Mouse (Mus musculus) heart, embryonic 16.5 days (tissue): ENCODE data around the gene Idh1. TPM values are rescaled to one million over a fixed set of nuclear protein-coding genes. Genes with fewer than 3 reads are reported as not detected.

Source experiments
- ATAC-seq: fragments of 200-750 bp; cut with Nextera tagmentation; replicated peaks from 2 replicates; pipeline ENCODE4 v1.8.0; 2017; ENCODE audit warnings: moderate number of reproducible peaks; ENCODE audit not compliant: insufficient read depth, low FRiP score; ENCODE audit errors: extremely low read depth
- H3K27ac ChIP-seq: fragments of 300-500 bp; sonication (generic); 2 replicates; pipeline ENCODE4 v1.5.1; 2014; ENCODE audit warnings: mild to moderate bottlenecking, low read length, control low read depth, moderate library complexity
- H3K27me3 ChIP-seq: fragments of 300-500 bp; sonication (generic); 2 replicates; pipeline ENCODE4 v1.6.1; 2014; ENCODE audit warnings: low read length, mixed read lengths; ENCODE audit not compliant: control insufficient read depth, insufficient read depth
- H3K36me3 ChIP-seq: fragments of 300-500 bp; sonication (generic); 2 replicates; pipeline ENCODE4 v1.6.1; 2014; ENCODE audit not compliant: control insufficient read depth, insufficient read depth
- H3K4me1 ChIP-seq: fragments of 300-500 bp; sonication (generic); 2 replicates; pipeline ENCODE4 v1.6.1; 2014; ENCODE audit warnings: low read length, mixed read lengths; ENCODE audit not compliant: control insufficient read depth, insufficient read depth
- H3K4me2 ChIP-seq: fragments of 300-500 bp; sonication (generic); 2 replicates; pipeline ENCODE4 v1.6.1; 2014; ENCODE audit warnings: low read depth, mild to moderate bottlenecking, control low read depth, low read length
- H3K4me3 ChIP-seq: fragments of 300-500 bp; sonication (generic); 2 replicates; pipeline ENCODE4 v1.5.1; 2014; ENCODE audit warnings: mild to moderate bottlenecking, control low read depth, low read length
- H3K9ac ChIP-seq: fragments of 300-500 bp; sonication (generic); 2 replicates; pipeline ENCODE4 v1.6.1; 2014; ENCODE audit warnings: low read length, control low read depth
- H3K9me3 ChIP-seq: fragments of 300-500 bp; sonication (generic); replicated peaks from 2 replicates; pipeline ENCODE4 v1.6.1; 2016; ENCODE audit warnings: low read length; ENCODE audit not compliant: control insufficient read depth
- WGBS: fragments of 180-500 bp; shearing (Covaris S2); extraction: QIAGEN DNeasy Blood & Tissue Kit; methylation state at CpG from one replicate; pipeline ENCODE4 v1.1.7; 2014; 5-methylcytosine and 5-hydroxymethylcytosine counted together
- polyA plus RNA-seq: library from polyadenylated mRNA; unstranded; fragments of >200 nt; fragmentation: Nextera tagmentation; extraction: Ambion mirVana; gene quantifications from 2 replicates; pipeline ENCODE4 v1.2.1, GENCODE M21; 2015

Idh1 gene
- polyA plus RNA-seq, 1 experiment from 2014 or later: 65.2 TPM

DNA sequence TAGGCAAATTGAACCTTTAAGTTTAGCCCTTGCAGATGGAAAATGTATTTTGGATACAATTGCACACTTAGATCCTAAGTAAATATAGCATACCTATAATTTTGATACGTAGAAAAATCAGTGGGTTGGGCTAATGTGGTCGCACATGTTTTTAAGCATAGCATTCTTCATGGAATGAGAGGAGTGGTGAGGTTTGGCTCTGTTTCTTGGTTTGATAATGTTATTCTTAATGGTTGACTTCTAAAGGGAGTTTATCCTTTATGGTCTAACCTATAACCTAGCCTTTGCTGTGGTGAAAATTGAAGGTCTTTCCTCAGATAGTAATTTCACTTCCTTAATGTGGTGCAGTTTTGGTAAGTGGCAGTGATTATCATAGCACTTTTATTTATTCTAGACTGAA is 12.6 kb upstream of the Idh1 start:
- Histone ChIP-seq H3K9ac (no peak overlapping the region), H3K36me3 (peaks cover 25% of the 10 kb centered on the region), H3K9me3 (no peaks in the 10 kb centered on the region), H3K27ac (no peak overlapping the region), H3K4me2 (no peak overlapping the region), H3K4me1 (no peaks in the 10 kb centered on the region), H3K27me3 (no peaks in the 10 kb centered on the region), H3K4me3 (no peak overlapping the region)
- 91% methylated on average over 2 of the region's 2 CpGs for whole genome bisulfite sequencing
- ATAC-seq: no peak

DNA sequence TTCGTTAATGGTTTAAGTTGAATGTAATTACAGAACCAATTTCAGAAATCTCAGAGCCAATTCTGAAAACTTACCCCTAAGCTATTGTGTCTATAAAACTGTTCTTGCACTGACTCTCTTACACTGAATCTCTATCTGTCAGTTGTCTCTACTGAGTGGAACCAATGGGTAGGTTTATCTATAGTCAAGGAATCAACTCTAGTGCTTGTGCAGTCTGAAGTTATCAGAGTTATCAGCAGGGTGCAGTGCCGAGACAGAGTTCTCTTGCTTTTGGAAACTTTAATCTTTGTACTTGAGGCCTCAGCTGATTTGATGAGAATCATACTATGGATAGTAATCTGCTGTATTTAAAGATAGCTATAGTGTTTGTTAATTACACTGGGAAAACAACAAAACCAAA is 12.1 kb upstream of the Idh1 start:
- H3K4me3 ChIP-seq: no peak overlapping the region
- H3K4me2 ChIP-seq: no peak overlapping the region
- no peak for ATAC-seq
- H3K9me3 ChIP-seq: no peaks in the 10 kb centered on the region
- H3K27ac ChIP-seq: no peak overlapping the region
- H3K27me3 ChIP-seq: no peaks in the 10 kb centered on the region
- H3K9ac ChIP-seq: no peak overlapping the region
- no peaks in the 10 kb centered on the region for H3K4me1 ChIP-seq
- H3K36me3 ChIP-seq: peaks cover 25% of the 10 kb centered on the region
- WGBS: 78% methylated on average over 2 of the region's 2 CpGs

GRCm38 (mm10) chr1:65193226-65193625 is 6.9 kb upstream of the Idh1 start:
- Histone ChIP-seq H3K9ac (no peak overlapping the region), H3K27me3 (no peaks in the 10 kb centered on the region), H3K27ac (no peak overlapping the region), H3K36me3 (peaks cover 27% of the 10 kb centered on the region), H3K4me2 (no peak overlapping the region), H3K4me3 (no peak overlapping the region), H3K9me3 (no peaks in the 10 kb centered on the region), H3K4me1 (no peaks in the 10 kb centered on the region)
- ATAC-seq: no peak
- 91% methylated on average over 2 of the region's 2 CpGs for WGBS

DNA sequence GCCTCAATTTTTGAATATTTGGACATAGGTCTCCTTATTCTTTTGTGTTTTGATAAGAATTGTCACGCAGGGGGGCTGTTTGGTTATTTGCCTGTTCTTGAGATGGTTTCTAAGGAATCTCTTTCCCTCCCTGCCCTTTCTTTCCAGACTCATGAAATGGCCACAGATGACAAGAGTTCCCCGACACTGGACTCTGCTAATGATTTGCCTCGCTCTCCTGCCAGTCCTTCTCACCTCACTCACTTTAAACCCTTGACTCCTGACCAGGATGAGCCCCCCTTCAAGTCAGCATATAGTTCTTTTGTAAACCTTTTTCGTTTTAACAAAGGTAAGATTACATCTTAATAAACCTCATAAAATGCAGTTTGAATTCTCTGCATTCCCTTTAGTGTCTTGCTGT is 3.9 kb upstream of the Idh1 start:
- peaks cover 8% of the 10 kb centered on the region; the same call in 1 of the 2 replicates for H3K4me1 ChIP-seq
- H3K36me3 ChIP-seq: peaks cover 15% of the 10 kb centered on the region
- H3K4me3 ChIP-seq: no peak overlapping the region
- ATAC-seq: no peak
- no peak overlapping the region for H3K27ac ChIP-seq
- H3K4me2 ChIP-seq: no peak overlapping the region
- WGBS: 86% methylated on average over 4 of the region's 4 CpGs
- no peak overlapping the region for H3K9ac ChIP-seq
- H3K9me3 ChIP-seq: no peaks in the 10 kb centered on the region
- H3K27me3 ChIP-seq: no peaks in the 10 kb centered on the region

- Histone ChIP-seq H3K4me2 (peak overlapping the region; percentile 88), H3K27me3 (no peaks in the 10 kb centered on the region), H3K4me3 (peak overlapping the region; percentile 99), H3K27ac (peak overlapping the region; percentile 88), H3K36me3 (peaks cover 1% of the 10 kb centered on the region; the same call in 1 of the 2 replicates), H3K9ac (peak overlapping the region; percentile 93), H3K4me1 (peaks cover 8% of the 10 kb centered on the region; the same call in 1 of the 2 replicates), H3K9me3 (no peaks in the 10 kb centered on the region)
- peak; percentile 8; the same call in 1 of the 2 replicates for ATAC-seq
- WGBS: 0% methylated on average over 6 of the region's 6 CpGs
These were observed 752 bp upstream of the Idh1 start for GRCm38 (mm10) chr1:65187074-65187430.

DNA sequence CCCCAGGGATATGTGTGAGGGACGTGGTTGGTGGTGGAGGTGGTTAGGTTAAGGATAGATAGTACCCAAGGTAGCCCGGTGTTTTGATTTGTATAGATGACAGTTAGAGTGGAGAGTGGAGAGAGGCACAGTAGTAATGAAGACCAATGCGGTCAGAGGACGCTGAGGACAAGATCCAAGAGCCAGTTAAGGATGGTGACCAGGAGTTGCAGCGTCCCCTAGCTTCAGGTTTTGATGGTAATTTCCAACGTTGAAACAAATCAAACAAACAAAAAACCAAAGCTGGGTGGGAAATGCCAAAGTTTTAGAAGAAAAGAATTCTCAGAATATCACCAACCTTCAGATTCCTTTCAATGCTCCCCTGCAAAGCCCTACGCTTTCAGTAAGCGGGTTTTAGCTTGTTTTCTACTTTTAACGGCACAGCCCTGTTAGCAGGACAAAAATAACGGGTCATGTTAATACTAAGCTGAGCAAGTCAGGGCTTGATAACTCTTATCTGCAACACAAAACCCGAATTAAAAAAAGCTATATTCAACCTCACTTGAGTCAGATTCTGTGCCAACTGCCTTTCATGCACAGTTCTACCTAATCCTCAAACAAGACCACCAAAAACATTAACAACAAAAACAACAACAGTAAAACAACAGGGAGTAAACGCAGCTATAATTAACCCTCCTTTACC is 635 bp downstream of the Idh1 start:
- no peak for ATAC-seq
- no peaks in the 10 kb centered on the region for H3K9me3 ChIP-seq
- WGBS: 18% methylated on average over 12 of the region's 12 CpGs
- no peaks in the 10 kb centered on the region for H3K27me3 ChIP-seq
- peak overlapping the region; percentile 76 for H3K4me2 ChIP-seq
- H3K4me1 ChIP-seq: peaks cover 8% of the 10 kb centered on the region; the same call in 1 of the 2 replicates
- H3K4me3 ChIP-seq: peak overlapping the region; percentile 99
- H3K27ac ChIP-seq: peak overlapping the region; percentile 81
- no peaks in the 10 kb centered on the region for H3K36me3 ChIP-seq
- peak overlapping the region; percentile 69 for H3K9ac ChIP-seq

DNA sequence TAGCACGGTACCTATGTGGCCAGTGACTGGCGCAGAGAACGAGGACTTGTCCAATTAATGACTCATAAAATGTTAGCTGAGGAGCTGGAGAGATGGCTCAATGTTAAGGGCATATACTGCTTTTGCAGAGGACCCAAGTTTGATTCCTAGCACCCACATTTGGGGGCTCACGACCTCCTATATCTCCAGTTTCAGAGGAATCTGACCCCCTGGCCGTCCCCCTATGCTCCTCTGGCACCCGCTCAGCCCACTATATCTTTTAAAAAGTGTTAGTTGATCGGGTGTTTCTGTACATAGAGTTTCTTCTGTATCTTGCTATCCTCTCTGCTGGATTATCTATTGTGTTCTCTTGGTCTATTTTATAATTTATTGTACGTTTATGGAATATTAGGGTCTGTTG is 1.3 kb downstream of the Idh1 start:
- no peak overlapping the region for H3K4me2 ChIP-seq
- H3K9me3 ChIP-seq: no peaks in the 10 kb centered on the region
- no peak overlapping the region for H3K9ac ChIP-seq
- 86% methylated on average over 8 of the region's 8 CpGs for WGBS
- peaks cover 8% of the 10 kb centered on the region; the same call in 1 of the 2 replicates for H3K4me1 ChIP-seq
- no peak overlapping the region for H3K27ac ChIP-seq
- no peaks in the 10 kb centered on the region for H3K27me3 ChIP-seq
- ATAC-seq: no peak
- no peak overlapping the region for H3K4me3 ChIP-seq
- no peaks in the 10 kb centered on the region for H3K36me3 ChIP-seq

- H3K36me3 ChIP-seq: no peaks in the 10 kb centered on the region
- ATAC-seq: no peak
- WGBS: 88% methylated on average over 2 of the region's 2 CpGs
- no peaks in the 10 kb centered on the region for H3K27me3 ChIP-seq
- no peak overlapping the region for H3K4me2 ChIP-seq
- no peaks in the 10 kb centered on the region for H3K9me3 ChIP-seq
- H3K27ac ChIP-seq: no peak overlapping the region
- no peak overlapping the region for H3K4me3 ChIP-seq
- H3K4me1 ChIP-seq: peaks cover 8% of the 10 kb centered on the region; the same call in 1 of the 2 replicates
- H3K9ac ChIP-seq: no peak overlapping the region
These were observed 2.3 kb downstream of the Idh1 start for GRCm38 (mm10) chr1:65183994-65184393.

GRCm38 (mm10) chr1:65181459-65181858 is 4.8 kb downstream of the Idh1 start:
- no peak overlapping the region for H3K9ac ChIP-seq
- no peak overlapping the region for H3K4me2 ChIP-seq
- ATAC-seq: no peak
- no peak overlapping the region for H3K27ac ChIP-seq
- H3K27me3 ChIP-seq: no peaks in the 10 kb centered on the region
- no peaks in the 10 kb centered on the region for H3K36me3 ChIP-seq
- no peaks in the 10 kb centered on the region for H3K9me3 ChIP-seq
- no peak overlapping the region for H3K4me3 ChIP-seq
- peaks cover 11% of the 10 kb centered on the region for H3K4me1 ChIP-seq
- 66% methylated on average over 5 of the region's 5 CpGs for WGBS
